Mouse (Mus musculus): ENCODE measurements around the gene Hgd.

Hgd gene

GRCm38 (mm10) chr16:37581901-37582300 lies 1.9 kb downstream of the Hgd start:
- no peak for DNase-seq

- DNase-seq, result no peak
Measured at GRCm38 (mm10) chr16:37583306-37583705, 3.4 kb downstream of the Hgd start.

GRCm38 (mm10) chr16:37583801-37584200 lies 3.8 kb downstream of the Hgd start:
- no peak for DNase-seq

- peak; percentile 65 to 72 for DNase-seq
Measured at GRCm38 (mm10) chr16:37584218-37585035, 4.5 kb downstream of the Hgd start.

GRCm38 (mm10) chr16:37585129-37585563 lies 5.2 kb downstream of the Hgd start:
- peak; percentile 25 to 29 for DNase-seq

GRCm38 (mm10) chr16:37590921-37591320 lies 11.0 kb downstream of the Hgd start:
- peak; percentile 79 to 92 for DNase-seq

GRCm38 (mm10) chr16:37591551-37591950 lies 11.6 kb downstream of the Hgd start:
- no peak for DNase-seq

GRCm38 (mm10) chr16:37597412-37597811 lies 17.5 kb downstream of the Hgd start:
- DNase-seq, result no peak

- no peak for DNase-seq
Measured at GRCm38 (mm10) chr16:37598463-37598862, 18.5 kb downstream of the Hgd start.

- DNase-seq, result no peak
Measured at GRCm38 (mm10) chr16:37599326-37599725, 19.4 kb downstream of the Hgd start.

- no peak for DNase-seq
Measured at GRCm38 (mm10) chr16:37603431-37603830, 23.5 kb downstream of the Hgd start.

- no peak for DNase-seq
Measured at GRCm38 (mm10) chr16:37604243-37604642, 24.3 kb downstream of the Hgd start.

GRCm38 (mm10) chr16:37610333-37610732 lies 30.4 kb downstream of the Hgd start:
- DNase-seq, result no peak

GRCm38 (mm10) chr16:37611072-37611471 lies 31.1 kb downstream of the Hgd start:
- no peak for DNase-seq

- DNase-seq, result no peak
Measured at GRCm38 (mm10) chr16:37612013-37612412, 32.1 kb downstream of the Hgd start.

GRCm38 (mm10) chr16:37614540-37614939 lies 34.6 kb downstream of the Hgd start:
- no peak for DNase-seq

GRCm38 (mm10) chr16:37615429-37615828 lies 35.5 kb downstream of the Hgd start:
- no peak for DNase-seq

GRCm38 (mm10) chr16:37616104-37616503 lies 36.2 kb downstream of the Hgd start:
- no peak for DNase-seq

GRCm38 (mm10) chr16:37617695-37618094 lies 37.7 kb downstream of the Hgd start:
- DNase-seq, result peak; percentile 40 to 50

- peak in 1 of 2 experiments; percentile 45 for DNase-seq
Measured at GRCm38 (mm10) chr16:37622403-37622802, 42.5 kb downstream of the Hgd start.

- DNase-seq, result peak; percentile 78 to 83
Measured at GRCm38 (mm10) chr16:37622919-37623318, 43.0 kb downstream of the Hgd start.

- DNase-seq, result no peak
Measured at GRCm38 (mm10) chr16:37626388-37626949, 46.5 kb downstream of the Hgd start.

- DNase-seq, result no peak
Measured at GRCm38 (mm10) chr16:37628336-37628735, 48.4 kb downstream of the Hgd start.

GRCm38 (mm10) chr16:37629011-37629410 lies 49.1 kb downstream of the Hgd start:
- no peak for DNase-seq

All from cerebellum, postnatal 14 days (tissue).